Mouse (Mus musculus): ENCODE results near the gene Cnfn. TPM values are rescaled to one million over a fixed set of nuclear protein-coding genes. Genes with fewer than 3 reads are reported as not detected.
A peak's percentile ranks its signal among the peaks of the same experiment; 100 is the strongest.
"Not testable (repeated sequence)": the region's sequence is repeated elsewhere in the genome, so short reads cannot be mapped to it uniquely, and the experiment has no call there.

Gene Cnfn
- not detected in 2 replicates for polyA plus RNA-seq (2015; fragmentation: Nextera tagmentation; extraction: Ambion mirVana)

DNA sequence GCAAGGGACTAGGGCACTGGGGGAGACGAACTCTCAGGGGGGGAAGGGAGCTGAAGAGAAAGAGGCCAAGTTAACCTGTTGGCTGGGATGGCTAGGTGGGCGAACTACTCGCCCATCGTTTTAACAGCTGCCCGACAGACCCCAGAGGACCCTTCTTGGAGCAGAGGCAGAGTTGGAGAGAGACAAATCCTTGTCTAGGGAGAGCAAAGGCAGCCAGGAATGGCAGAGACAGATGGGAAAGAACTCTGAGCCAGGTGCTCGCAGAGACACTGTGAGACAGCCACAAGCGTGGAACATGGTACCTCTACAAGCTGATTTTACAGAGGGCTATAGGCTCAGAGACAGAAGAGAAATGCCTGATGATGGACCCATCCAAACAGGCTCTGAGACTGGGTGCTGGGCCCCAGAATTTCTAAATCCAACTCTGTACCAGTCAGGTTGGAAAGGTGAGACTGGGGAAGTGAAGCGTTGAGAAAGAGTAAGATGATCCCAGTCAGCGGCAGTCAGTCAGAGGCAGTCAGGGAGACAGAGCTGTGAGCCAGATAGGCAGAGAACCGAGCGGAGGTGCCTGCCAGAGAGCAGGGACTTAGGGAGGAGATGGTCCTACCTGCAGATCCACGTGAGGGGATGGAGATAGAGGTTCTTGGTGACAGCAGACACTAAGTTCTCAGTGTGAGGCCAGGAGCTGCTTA, at the start of gene Cnfn:
Gene Cnfn, minus strand, starts transcription at position 667 of the 692 bp plus-strand sequence.
- H3K4me3 ChIP-seq: no peak within 1 kb of the TSS
- H3K4me1 ChIP-seq: peaks cover 9% of the 10 kb centered on the region; the same call in 1 of the 2 replicates
- 43% methylated on average over 12 of the region's 12 CpGs for WGBS
- no peak within 1 kb of the TSS for H3K9ac ChIP-seq
- H3K9me3 ChIP-seq: no peaks in the 10 kb centered on the region
- peaks cover 5% of the 10 kb centered on the region for H3K36me3 ChIP-seq
- H3K4me2 ChIP-seq: no peak within 1 kb of the TSS
- peaks cover 63% of the 10 kb centered on the region for H3K27me3 ChIP-seq (replicated peaks)
- H3K27ac ChIP-seq (replicated peaks): no peak within 1 kb of the TSS
- ATAC-seq (ENCODE audit: extremely low read depth, insufficient number of reproducible peaks, low FRiP score, low TSS enrichment): no peak

GRCm38 (mm10) chr7:25417597-25417996, 48.1 kb upstream of the Cnfn start:
- no peak overlapping the region for H3K9ac ChIP-seq
- peaks cover 12% of the 10 kb centered on the region for H3K27me3 ChIP-seq (replicated peaks)
- H3K4me3 ChIP-seq: no peak overlapping the region
- H3K4me2 ChIP-seq: no peak overlapping the region
- no peak overlapping the region for H3K27ac ChIP-seq (replicated peaks)
- no peaks in the 10 kb centered on the region for H3K36me3 ChIP-seq
- 64% methylated on average over 1 of the region's 1 CpGs for WGBS
- no peaks in the 10 kb centered on the region for H3K4me1 ChIP-seq
- H3K9me3 ChIP-seq: no peaks in the 10 kb centered on the region
- ATAC-seq (ENCODE audit: extremely low read depth, insufficient number of reproducible peaks, low FRiP score, low TSS enrichment): no peak

DNA sequence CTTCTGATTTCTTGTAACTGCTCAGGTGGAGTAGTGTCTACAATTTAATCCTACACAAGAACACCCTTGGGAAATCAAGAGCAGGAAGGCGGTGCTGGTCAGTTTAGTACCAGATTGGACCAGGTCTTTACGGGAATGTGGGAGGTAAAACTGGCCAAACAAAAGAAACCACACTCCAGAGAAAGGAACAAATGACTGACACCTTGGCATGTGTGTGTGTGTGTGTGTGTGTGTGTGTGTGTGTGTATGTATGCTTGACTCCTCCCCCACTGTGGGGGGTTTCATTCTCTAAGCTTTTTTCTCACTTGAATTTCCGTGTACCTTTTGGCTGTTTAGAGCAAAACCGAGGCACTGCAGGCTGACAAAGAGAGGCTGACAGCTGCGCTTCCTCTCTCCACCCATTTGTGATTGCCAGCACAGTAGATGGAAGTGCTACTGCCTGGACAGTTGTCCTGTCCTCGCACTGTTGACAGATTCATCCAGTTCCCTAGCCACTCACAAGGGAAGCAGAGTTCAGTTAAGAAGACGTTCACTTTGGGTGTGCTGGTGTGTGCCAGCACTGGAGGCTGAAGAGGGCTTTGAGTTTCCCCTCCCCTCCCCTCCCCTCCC, 43.4 kb upstream of the Cnfn start, which contains the start of gene Cxcl17:
Gene Cxcl17, minus strand, starts transcription at position 54 of the 609 bp plus-strand sequence.
- Histone ChIP-seq H3K9ac (no peak within 1 kb of the TSS), H3K27ac (replicated peaks) (no peak within 1 kb of the TSS), H3K4me3 (no peak within 1 kb of the TSS), H3K4me1 (no peaks in the 10 kb centered on the region), H3K4me2 (no peak within 1 kb of the TSS), H3K36me3 (no peaks in the 10 kb centered on the region), H3K27me3 (replicated peaks) (no peaks in the 10 kb centered on the region), H3K9me3 (no peaks in the 10 kb centered on the region)
- no peak; the same call in 1 of the 2 replicates for ATAC-seq (ENCODE audit: extremely low read depth, insufficient number of reproducible peaks, low FRiP score, low TSS enrichment)
- 35% methylated on average over 7 of the region's 7 CpGs for WGBS

GRCm38 (mm10) chr7:25411861-25412260, 42.3 kb upstream of the Cnfn start:
- no peak for ATAC-seq (ENCODE audit: extremely low read depth, insufficient number of reproducible peaks, low FRiP score, low TSS enrichment)
- WGBS: 75% methylated on average over 3 of the region's 3 CpGs

DNA sequence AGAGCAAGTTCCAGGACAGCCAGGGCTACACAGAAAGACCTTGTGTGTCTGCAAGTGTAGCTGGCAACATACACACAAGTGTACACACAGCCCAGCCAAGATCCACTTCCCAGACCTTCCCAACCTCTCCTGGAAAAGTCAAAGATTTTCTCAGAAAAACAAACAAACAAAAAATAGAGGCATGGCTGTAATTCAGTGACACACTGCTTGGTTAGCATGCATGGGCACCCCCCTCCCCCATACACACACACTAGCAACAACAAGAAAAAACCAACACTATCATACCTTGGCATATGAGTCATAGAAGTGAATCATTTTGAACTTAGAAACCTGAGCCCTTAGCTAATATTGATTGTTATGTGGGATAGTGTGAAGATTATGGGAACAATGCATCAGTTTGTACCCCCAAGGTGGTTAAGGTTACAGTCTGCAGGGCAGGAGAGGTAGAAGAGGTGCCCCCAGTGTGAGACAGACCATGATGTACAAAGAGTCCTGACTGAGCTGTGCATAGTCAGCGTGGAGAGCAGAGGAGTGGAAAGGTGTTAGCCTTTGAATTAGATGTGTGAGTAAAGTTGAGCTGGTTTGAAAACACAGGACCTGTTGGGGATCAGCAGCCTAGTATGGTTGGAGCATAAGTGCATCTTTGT, 41.6 kb upstream of the Cnfn start:
- no peak for ATAC-seq (ENCODE audit: extremely low read depth, insufficient number of reproducible peaks, low FRiP score, low TSS enrichment)
- H3K4me2 ChIP-seq: no peak overlapping the region
- H3K27me3 ChIP-seq (replicated peaks): no peaks in the 10 kb centered on the region
- WGBS: 77% methylated on average over 1 of the region's 1 CpGs
- no peaks in the 10 kb centered on the region for H3K36me3 ChIP-seq
- H3K4me3 ChIP-seq: no peak overlapping the region
- H3K9ac ChIP-seq: no peak overlapping the region
- no peak overlapping the region for H3K27ac ChIP-seq (replicated peaks)
- no peaks in the 10 kb centered on the region for H3K9me3 ChIP-seq
- H3K4me1 ChIP-seq: no peaks in the 10 kb centered on the region

More at GRCm38 (mm10) chr7:25411861-25412260, 42.3 kb upstream of the Cnfn start:
- Histone ChIP-seq H3K9ac (no peak overlapping the region), H3K36me3 (no peaks in the 10 kb centered on the region), H3K4me1 (no peaks in the 10 kb centered on the region), H3K27me3 (replicated peaks) (no peaks in the 10 kb centered on the region), H3K4me2 (no peak overlapping the region), H3K9me3 (no peaks in the 10 kb centered on the region), H3K27ac (replicated peaks) (no peak overlapping the region), H3K4me3 (no peak overlapping the region)

DNA sequence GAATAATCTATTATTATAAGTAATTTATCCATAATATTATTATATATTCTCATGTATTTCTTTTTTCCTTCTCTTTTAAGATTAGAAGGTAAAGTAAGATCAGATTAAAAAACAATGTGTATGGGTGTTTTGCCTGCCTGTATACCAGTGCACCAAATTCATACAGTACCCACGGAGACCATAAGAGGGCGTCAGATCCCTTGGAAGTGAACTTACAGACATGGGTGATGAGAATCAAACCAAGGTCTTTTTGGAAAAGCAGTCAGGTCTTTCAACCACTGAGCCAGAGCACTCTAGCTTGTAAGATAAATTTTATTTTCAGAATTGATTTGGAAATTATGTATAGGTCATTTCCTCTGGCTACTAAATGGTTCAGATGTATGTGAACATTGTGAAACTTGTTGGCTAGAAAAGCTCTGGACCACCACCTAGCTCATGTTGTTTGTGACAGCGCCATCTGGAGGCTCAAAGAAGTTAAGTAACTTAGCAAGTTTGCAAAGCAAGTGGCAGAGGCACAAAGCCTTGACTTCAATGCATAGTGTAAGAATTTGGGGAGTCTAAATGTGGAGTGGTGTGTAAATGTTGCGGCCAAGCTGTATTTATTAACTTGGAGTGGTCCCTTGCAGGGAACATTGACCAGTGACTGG, 39.7 kb upstream of the Cnfn start:
- Histone ChIP-seq H3K36me3 (no peaks in the 10 kb centered on the region), H3K27me3 (replicated peaks) (no peaks in the 10 kb centered on the region), H3K4me3 (no peak overlapping the region), H3K9me3 (no peaks in the 10 kb centered on the region), H3K4me1 (no peaks in the 10 kb centered on the region), H3K27ac (replicated peaks) (no peak overlapping the region), H3K4me2 (no peak overlapping the region), H3K9ac (no peak overlapping the region)
- no peak for ATAC-seq (ENCODE audit: extremely low read depth, insufficient number of reproducible peaks, low FRiP score, low TSS enrichment)
- WGBS: 32% methylated on average over 4 of the region's 4 CpGs

GRCm38 (mm10) chr7:25406468-25406867, 36.9 kb upstream of the Cnfn start:
- Histone ChIP-seq H3K9me3 (no peaks in the 10 kb centered on the region), H3K36me3 (no peaks in the 10 kb centered on the region), H3K9ac (no peak overlapping the region), H3K4me1 (peaks cover 6% of the 10 kb centered on the region), H3K27ac (replicated peaks) (no peak overlapping the region), H3K4me3 (no peak overlapping the region), H3K4me2 (no peak overlapping the region), H3K27me3 (replicated peaks) (no peaks in the 10 kb centered on the region)
- WGBS: 73% methylated on average over 7 of the region's 7 CpGs
- no peak for ATAC-seq (ENCODE audit: extremely low read depth, insufficient number of reproducible peaks, low FRiP score, low TSS enrichment)

DNA sequence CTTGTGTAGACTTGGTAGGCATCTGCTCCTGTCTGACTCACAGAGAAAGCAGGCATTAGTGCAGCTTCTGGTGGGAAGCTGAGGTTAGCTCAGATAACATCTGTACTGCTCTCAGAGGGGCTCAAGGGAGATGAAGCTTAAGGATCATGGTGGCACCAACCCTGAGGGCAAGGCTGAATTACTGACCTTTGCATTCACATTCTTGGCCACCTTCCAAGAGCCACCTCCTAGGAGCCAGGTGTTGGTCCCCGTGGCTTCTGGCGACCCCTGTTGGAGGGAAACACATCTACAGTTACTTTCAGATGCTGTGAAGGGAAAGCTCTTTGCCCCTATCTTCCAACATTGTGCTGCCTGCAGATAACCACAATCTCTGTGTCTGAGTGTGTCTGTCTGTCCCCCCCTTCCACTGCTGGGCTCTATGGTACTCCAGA, 33.2 kb upstream of the Cnfn start:
- Histone ChIP-seq H3K9ac (no peak overlapping the region), H3K9me3 (no peaks in the 10 kb centered on the region), H3K4me3 (no peak overlapping the region), H3K4me2 (no peak overlapping the region), H3K27ac (replicated peaks) (no peak overlapping the region), H3K4me1 (peaks cover 6% of the 10 kb centered on the region), H3K36me3 (no peaks in the 10 kb centered on the region), H3K27me3 (replicated peaks) (no peaks in the 10 kb centered on the region)
- WGBS: 2% methylated on average over 2 of the region's 2 CpGs
- no peak for ATAC-seq (ENCODE audit: extremely low read depth, insufficient number of reproducible peaks, low FRiP score, low TSS enrichment)

DNA sequence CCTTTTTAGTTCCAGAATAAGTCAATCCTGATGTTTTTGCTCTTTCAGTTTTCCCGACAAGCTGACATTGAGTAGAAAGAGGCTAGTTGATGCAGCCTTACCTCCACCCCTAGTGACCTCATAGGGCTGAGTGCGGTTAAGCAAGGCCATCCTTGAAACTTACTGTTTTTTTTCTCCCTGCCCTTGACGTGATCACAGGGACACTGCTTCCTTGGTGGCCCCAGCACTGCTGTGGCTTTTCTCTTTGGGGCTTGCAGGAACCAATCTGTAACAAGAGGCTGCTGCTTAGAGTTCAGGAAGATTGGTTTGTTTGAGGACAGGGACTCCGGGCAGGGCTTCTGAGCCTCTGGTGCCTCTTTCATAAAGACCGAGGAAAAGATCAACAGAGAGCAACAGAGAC, 32.5 kb upstream of the Cnfn start:
- Histone ChIP-seq H3K27me3 (replicated peaks) (no peaks in the 10 kb centered on the region), H3K9me3 (no peaks in the 10 kb centered on the region), H3K36me3 (no peaks in the 10 kb centered on the region), H3K4me2 (no peak overlapping the region), H3K9ac (0 out of 2 replicates have a peak overlapping the region, but pooled peaks have one; percentile 7), H3K4me1 (peaks cover 6% of the 10 kb centered on the region), H3K27ac (replicated peaks) (no peak overlapping the region; the same call in 1 of the 2 replicates), H3K4me3 (no peak overlapping the region)
- ATAC-seq (ENCODE audit: extremely low read depth, insufficient number of reproducible peaks, low FRiP score, low TSS enrichment): no peak
- WGBS: 49% methylated on average over 5 of the region's 5 CpGs

DNA sequence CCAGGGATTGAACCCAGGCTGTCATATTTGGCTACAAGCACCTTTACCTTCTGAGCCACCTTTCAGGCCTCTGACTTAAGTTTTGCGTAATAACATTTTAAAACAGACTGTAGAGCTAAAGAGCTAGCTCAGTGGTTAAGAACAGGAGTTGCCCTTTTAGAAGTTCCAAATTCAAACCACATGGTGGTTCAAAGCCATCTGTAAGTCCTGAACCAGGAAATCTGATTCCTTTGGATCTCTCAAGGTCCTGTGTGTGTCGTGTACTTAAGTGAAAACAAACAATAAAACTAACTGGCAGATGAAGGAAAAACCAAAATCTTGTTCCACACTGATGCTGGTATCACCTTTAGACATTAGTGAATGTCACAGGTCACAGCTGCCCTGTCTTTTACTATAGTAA, 32.0 kb upstream of the Cnfn start:
- WGBS: 65% methylated on average over 2 of the region's 2 CpGs
- no peak overlapping the region for H3K4me2 ChIP-seq
- H3K9me3 ChIP-seq: no peaks in the 10 kb centered on the region

DNA sequence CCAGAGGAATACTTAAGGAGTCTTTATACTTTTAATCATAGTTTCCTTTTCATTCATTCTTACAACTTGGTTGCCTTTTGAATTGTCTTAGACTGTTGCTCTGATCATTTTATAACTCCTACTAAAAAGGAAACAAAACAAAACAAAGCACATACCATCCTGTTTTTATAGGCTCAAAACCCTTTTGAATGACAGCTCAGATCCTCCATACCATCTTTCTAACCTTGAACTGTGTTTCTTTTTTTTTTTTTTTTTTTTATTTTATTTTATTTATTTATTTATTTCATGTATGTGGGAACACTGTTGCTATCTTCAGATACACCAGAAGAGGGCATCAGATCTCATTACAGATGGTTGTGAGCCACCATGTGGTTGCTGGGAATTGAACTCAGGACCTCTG, 29.5 kb upstream of the Cnfn start:
- ATAC-seq (ENCODE audit: extremely low read depth, insufficient number of reproducible peaks, low FRiP score, low TSS enrichment); H3K36me3 ChIP-seq: not testable (repeated sequence)

More for the DNA sequence above, 32.0 kb upstream of the Cnfn start:
- H3K9ac ChIP-seq: 0 out of 2 replicates have a peak overlapping the region, but pooled peaks have one; percentile 7
- H3K27ac ChIP-seq (replicated peaks): no peak overlapping the region
- no peak overlapping the region for H3K4me3 ChIP-seq
- peaks cover 7% of the 10 kb centered on the region for H3K4me1 ChIP-seq
- H3K36me3 ChIP-seq: no peaks in the 10 kb centered on the region
- no peak for ATAC-seq (ENCODE audit: extremely low read depth, insufficient number of reproducible peaks, low FRiP score, low TSS enrichment)
- no peaks in the 10 kb centered on the region for H3K27me3 ChIP-seq (replicated peaks)

More for the DNA sequence above, 29.5 kb upstream of the Cnfn start:
- H3K27me3 ChIP-seq (replicated peaks); H3K27ac ChIP-seq (replicated peaks); H3K4me2 ChIP-seq; H3K9me3 ChIP-seq; H3K9ac ChIP-seq; H3K4me3 ChIP-seq: not testable (repeated sequence)
- peaks cover 21% of the 10 kb centered on the region for H3K4me1 ChIP-seq
